Mouse (Mus musculus) kidney, adult 11 months (tissue): Measurements from ENCODE around the gene Adam22.
A peak's percentile ranks its signal among the peaks of the same experiment; 100 is the strongest.
"Not testable (repeated sequence)": the region's sequence is repeated elsewhere in the genome, so short reads cannot be mapped to it uniquely, and the experiment has no call there.

ENCODE experiments used
- DNase-seq: peaks from one replicate; pipeline ENCODE4 v3.0.0; 2022

Adam22 gene

GRCm38 (mm10) chr5:8055721-8056129 is 312.2 kb downstream of the Adam22 start:
- DNase-seq = no peak

- DNase-seq = no peak
These were observed 314.1 kb downstream of the Adam22 start for GRCm38 (mm10) chr5:8053827-8054226.

GRCm38 (mm10) chr5:8045855-8046254 is 322.1 kb downstream of the Adam22 start, which contains the start of gene Sri:
Sri (plus strand) TSS chr5:8046078.
- peak; percentile 73 for DNase-seq

- DNase-seq = not testable (repeated sequence)
These were observed 333.4 kb downstream of the Adam22 start for GRCm38 (mm10) chr5:8034596-8034995.
